Mouse (Mus musculus) hindbrain, embryonic 16.5 days (tissue): ENCODE measurements around the gene Nfia. TPM values are rescaled to one million over a fixed set of nuclear protein-coding genes. Genes with fewer than 3 reads are reported as not detected.

Source experiments
- ATAC-seq: fragments of 200-750 bp; cut with Nextera tagmentation; 2 replicates; pipeline ENCODE4 v1.8.0; 2017; ENCODE audit warnings: moderate TSS enrichment, moderate library complexity
- H3K27ac ChIP-seq: fragments of 300-500 bp; sonication (generic); 2 replicates; pipeline ENCODE4 v1.5.1; 2014; ENCODE audit warnings: low read depth, mild to moderate bottlenecking, control low read depth, low read length, moderate library complexity
- H3K27me3 ChIP-seq: fragments of 300-500 bp; sonication (generic); replicated peaks from 2 replicates; pipeline ENCODE4 v1.6.1; 2014; ENCODE audit warnings: low read length; ENCODE audit not compliant: control insufficient read depth, insufficient read depth
- H3K36me3 ChIP-seq: fragments of 300-500 bp; sonication (generic); 2 replicates; pipeline ENCODE4 v1.6.1; 2014; ENCODE audit warnings: mild to moderate bottlenecking, low read length, moderate library complexity, mixed read lengths; ENCODE audit not compliant: control insufficient read depth, insufficient read depth
- H3K4me1 ChIP-seq: fragments of 300-500 bp; sonication (generic); 2 replicates; pipeline ENCODE4 v1.6.1; 2014; ENCODE audit warnings: low read depth, low read length; ENCODE audit not compliant: control insufficient read depth, insufficient read depth
- H3K4me2 ChIP-seq: fragments of 300-500 bp; sonication (generic); 2 replicates; pipeline ENCODE4 v1.6.1; 2014; ENCODE audit warnings: mild to moderate bottlenecking, low read length, control low read depth, moderate library complexity
- H3K4me3 ChIP-seq: fragments of 300-500 bp; sonication (generic); 2 replicates; pipeline ENCODE4 v1.5.1; 2014; ENCODE audit warnings: mild to moderate bottlenecking, low read length, control low read depth, moderate library complexity
- H3K9ac ChIP-seq: fragments of 300-500 bp; sonication (generic); 2 replicates; pipeline ENCODE4 v1.6.1; 2014; ENCODE audit warnings: low read depth, mild to moderate bottlenecking, control low read depth, low read length, moderate library complexity
- H3K9me3 ChIP-seq: fragments of 300-500 bp; sonication (generic); 2 replicates; pipeline ENCODE4 v1.6.1; 2014; ENCODE audit warnings: mild to moderate bottlenecking, low read length, moderate library complexity; ENCODE audit not compliant: control insufficient read depth
- WGBS: fragments of 180-500 bp; shearing (Covaris S2); extraction: QIAGEN DNeasy Blood & Tissue Kit; methylation state at CpG from one replicate; pipeline ENCODE4 v1.1.7; 2014; 5-methylcytosine and 5-hydroxymethylcytosine counted together
- polyA plus RNA-seq: library from polyadenylated mRNA; unstranded; fragments of >200 nt; fragmentation: Nextera tagmentation; extraction: Ambion mirVana; gene quantifications from 2 replicates; pipeline ENCODE4 v1.2.1, GENCODE M21; 2015

Gene Nfia
- polyA plus RNA-seq, 1 experiment from 2014 or later, result 38.4 TPM

DNA sequence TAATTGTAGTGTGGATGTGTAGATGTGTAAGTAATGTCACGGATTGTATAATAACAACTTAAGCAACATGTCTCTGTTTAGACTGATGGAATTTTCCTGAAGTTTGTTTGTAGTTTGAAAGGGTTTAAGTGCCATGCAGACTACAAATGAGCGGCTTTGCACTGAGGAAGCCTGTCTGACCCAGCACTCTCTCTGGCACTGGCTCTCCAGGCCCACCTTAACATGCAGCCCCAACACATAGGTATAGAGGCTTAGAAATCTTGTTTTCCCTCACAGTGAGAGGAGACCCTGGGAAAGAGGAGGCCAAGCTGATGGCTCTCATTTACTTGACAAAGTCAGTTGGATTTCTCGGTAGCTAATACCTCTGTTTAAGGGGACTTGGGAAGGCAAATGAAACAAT lies 13.9 kb upstream of the Nfia start:
- Histone ChIP-seq H3K4me2 (peak overlapping the region; percentile 85), H3K36me3 (no peaks in the 10 kb centered on the region), H3K27ac (peak overlapping the region; percentile 81), H3K4me3 (peak overlapping the region; percentile 54), H3K27me3 (peaks cover 5% of the 10 kb centered on the region), H3K4me1 (peaks cover 8% of the 10 kb centered on the region), H3K9ac (peak overlapping the region; percentile 72; the same call in 1 of the 2 replicates), H3K9me3 (no peaks in the 10 kb centered on the region)
- no peak for ATAC-seq
- WGBS, result 21% methylated on average over 3 of the region's 3 CpGs

DNA sequence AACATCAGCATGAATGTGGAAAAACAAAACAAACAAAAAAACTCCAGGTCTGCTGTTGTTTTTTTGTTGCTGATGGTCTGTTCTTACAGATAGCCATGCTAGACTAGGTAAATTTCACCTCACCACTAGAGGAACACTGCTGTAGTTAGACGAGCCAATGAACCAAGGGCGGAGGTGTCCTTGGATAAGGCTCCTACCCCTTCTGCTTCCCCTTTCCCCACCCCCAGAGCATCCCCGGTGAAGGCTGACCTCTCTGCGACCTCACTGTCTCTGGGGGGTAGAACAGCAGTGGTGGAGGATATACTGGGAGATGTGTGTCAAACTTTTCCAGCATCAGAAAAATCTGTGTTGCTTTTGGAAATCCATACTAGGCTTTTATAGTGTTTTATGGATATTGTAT lies 7.9 kb upstream of the Nfia start:
- Histone ChIP-seq H3K4me1 (no peaks in the 10 kb centered on the region), H3K36me3 (no peaks in the 10 kb centered on the region), H3K4me2 (no peak overlapping the region), H3K9ac (no peak overlapping the region), H3K4me3 (no peak overlapping the region), H3K9me3 (no peaks in the 10 kb centered on the region), H3K27ac (no peak overlapping the region), H3K27me3 (no peaks in the 10 kb centered on the region)
- 38% methylated on average over 4 of the region's 4 CpGs for WGBS
- no peak for ATAC-seq

DNA sequence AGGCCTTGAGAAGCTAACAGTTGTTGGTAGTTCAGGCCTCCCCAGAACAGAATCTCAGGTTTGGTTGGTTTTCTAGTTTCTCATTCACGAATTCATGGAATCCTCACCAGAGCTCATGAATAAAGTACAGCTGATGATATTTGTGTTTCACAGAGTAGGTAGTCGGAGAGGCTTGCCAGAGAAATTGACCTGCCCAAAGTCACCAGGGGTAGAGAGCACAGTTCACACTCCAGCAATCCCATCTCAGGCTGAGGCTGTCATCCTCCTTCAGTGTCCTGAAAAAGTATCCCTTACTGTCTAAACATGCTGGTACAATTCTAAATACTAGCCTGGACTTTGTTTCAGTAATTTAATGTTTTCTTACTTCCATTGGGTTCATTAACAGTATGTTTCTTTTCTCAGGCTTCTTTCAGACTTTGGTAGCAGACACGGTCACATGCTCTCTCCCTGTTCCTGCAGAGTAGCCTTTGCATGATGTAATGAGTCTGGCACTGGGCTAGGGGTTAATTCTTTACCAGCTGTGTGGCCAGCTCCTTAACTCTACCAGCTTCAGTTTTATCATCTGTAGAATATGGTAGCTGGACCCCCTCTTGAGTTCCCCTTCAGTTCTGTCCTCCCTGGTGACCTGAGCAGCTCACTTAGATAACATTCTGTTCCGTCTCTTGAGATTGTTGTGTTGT lies 7.1 kb upstream of the Nfia start:
- no peak overlapping the region for H3K9ac ChIP-seq
- H3K27me3 ChIP-seq, result no peaks in the 10 kb centered on the region
- H3K4me2 ChIP-seq, result no peak overlapping the region
- ATAC-seq, result no peak
- no peaks in the 10 kb centered on the region for H3K4me1 ChIP-seq
- H3K27ac ChIP-seq, result no peak overlapping the region
- no peaks in the 10 kb centered on the region for H3K9me3 ChIP-seq
- H3K4me3 ChIP-seq, result no peak overlapping the region
- 80% methylated on average over 4 of the region's 4 CpGs for WGBS
- H3K36me3 ChIP-seq, result no peaks in the 10 kb centered on the region

DNA sequence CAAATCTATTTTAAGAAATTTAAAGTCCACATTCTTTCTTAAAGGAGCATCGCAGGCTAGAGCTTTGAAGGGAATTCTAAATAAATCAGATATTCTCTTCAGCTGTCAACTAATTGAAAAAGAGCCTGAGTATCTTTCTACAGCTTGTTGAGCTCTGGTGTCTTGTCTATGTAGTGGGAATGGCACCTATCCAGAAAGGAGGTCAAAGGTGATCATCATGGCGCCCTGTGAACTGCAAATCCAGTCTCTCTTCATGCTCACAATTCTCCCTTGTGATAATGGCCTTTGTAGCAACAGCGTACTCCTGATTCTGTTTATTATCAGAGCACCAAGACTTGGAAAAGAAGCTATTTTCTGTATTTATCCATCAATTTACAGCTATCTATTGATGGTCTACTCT lies 6.4 kb upstream of the Nfia start:
- 83% methylated on average over 3 of the region's 3 CpGs for WGBS
- no peak overlapping the region for H3K4me3 ChIP-seq
- no peak overlapping the region for H3K4me2 ChIP-seq
- no peak overlapping the region for H3K9ac ChIP-seq
- H3K9me3 ChIP-seq, result no peaks in the 10 kb centered on the region
- no peak for ATAC-seq
- H3K27me3 ChIP-seq, result no peaks in the 10 kb centered on the region
- no peaks in the 10 kb centered on the region for H3K36me3 ChIP-seq
- no peak overlapping the region for H3K27ac ChIP-seq
- H3K4me1 ChIP-seq, result no peaks in the 10 kb centered on the region

DNA sequence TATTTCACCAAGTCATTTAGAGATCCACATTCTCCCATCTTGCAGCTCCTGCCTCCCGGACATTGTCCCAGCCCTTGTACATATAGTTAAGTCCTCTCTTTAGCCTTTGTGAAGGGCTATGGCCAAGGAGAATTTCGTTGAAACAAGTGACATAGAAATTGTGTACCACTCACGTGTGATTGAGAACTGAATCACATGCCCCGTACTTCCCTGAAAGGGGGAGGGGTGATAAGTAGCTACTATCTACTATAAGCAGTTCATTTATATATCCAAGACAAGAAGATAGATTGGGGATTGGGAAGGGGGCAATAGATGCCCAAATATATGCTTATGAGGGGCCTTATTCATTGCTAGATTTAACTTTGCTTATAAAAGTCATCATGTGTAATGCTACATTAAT lies 5.5 kb upstream of the Nfia start:
- no peaks in the 10 kb centered on the region for H3K36me3 ChIP-seq
- H3K27me3 ChIP-seq, result no peaks in the 10 kb centered on the region
- no peak overlapping the region for H3K9ac ChIP-seq
- no peaks in the 10 kb centered on the region; the same call in 1 of the 2 replicates for H3K4me1 ChIP-seq
- H3K9me3 ChIP-seq, result no peaks in the 10 kb centered on the region
- no peak overlapping the region for H3K4me3 ChIP-seq
- no peak overlapping the region for H3K4me2 ChIP-seq
- H3K27ac ChIP-seq, result no peak overlapping the region
- WGBS, result 77% methylated on average over 4 of the region's 4 CpGs
- ATAC-seq, result no peak

DNA sequence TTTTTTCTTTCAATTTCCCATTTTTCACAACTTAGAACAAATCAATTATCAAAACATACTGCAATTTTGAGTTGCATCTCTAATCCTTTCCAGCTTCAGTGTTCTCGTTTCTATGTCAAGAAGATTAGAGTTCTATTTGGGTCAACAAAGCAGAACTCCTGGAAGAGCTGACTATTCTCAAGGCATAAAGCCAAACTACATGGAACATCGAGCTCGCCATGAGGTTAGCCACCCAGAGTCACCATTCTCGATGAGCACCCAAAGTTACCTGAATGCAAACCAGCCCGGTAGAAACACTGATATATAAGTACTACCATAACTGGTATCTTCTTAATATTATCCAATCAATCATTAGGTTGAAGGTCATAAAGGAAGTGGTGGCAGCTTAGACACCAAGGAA lies 5.0 kb upstream of the Nfia start:
- no peak overlapping the region for H3K9ac ChIP-seq
- WGBS, result 93% methylated on average over 5 of the region's 5 CpGs
- no peaks in the 10 kb centered on the region for H3K9me3 ChIP-seq
- H3K27ac ChIP-seq, result no peak overlapping the region
- H3K4me2 ChIP-seq, result no peak overlapping the region
- H3K4me1 ChIP-seq, result no peaks in the 10 kb centered on the region; the same call in 1 of the 2 replicates
- ATAC-seq, result no peak
- H3K36me3 ChIP-seq, result no peaks in the 10 kb centered on the region
- H3K4me3 ChIP-seq, result no peak overlapping the region
- H3K27me3 ChIP-seq, result no peaks in the 10 kb centered on the region

DNA sequence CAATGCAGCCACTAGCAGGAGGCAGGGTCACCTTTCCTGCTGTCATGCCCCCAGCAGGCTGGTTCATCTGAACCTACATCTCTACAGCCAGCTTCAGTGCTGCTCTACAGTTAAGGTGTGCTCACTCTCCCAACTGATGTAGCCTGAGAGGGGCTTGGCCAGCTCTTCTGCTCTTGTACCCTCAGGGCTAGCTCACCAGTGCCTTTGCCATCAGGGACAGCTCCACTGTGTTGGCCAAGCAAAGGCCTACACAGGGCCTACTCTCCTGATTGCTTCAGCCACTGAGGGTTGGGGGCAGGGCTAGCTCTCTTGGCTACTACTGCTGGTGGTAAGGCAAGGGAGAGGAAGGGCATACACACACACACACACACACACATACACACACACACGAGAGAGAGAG lies 2.7 kb upstream of the Nfia start:
- no CpG with 5 or more reads among the region's 1 CpGs for WGBS
- no peak overlapping the region for H3K27ac ChIP-seq
- no peak for ATAC-seq
- no peaks in the 10 kb centered on the region for H3K36me3 ChIP-seq
- no peaks in the 10 kb centered on the region for H3K27me3 ChIP-seq
- H3K9ac ChIP-seq, result no peak overlapping the region
- peaks cover under 1% of the 10 kb centered on the region; the same call in 1 of the 2 replicates for H3K4me1 ChIP-seq
- H3K4me3 ChIP-seq, result no peak overlapping the region
- no peak overlapping the region for H3K4me2 ChIP-seq
- no peaks in the 10 kb centered on the region for H3K9me3 ChIP-seq

DNA sequence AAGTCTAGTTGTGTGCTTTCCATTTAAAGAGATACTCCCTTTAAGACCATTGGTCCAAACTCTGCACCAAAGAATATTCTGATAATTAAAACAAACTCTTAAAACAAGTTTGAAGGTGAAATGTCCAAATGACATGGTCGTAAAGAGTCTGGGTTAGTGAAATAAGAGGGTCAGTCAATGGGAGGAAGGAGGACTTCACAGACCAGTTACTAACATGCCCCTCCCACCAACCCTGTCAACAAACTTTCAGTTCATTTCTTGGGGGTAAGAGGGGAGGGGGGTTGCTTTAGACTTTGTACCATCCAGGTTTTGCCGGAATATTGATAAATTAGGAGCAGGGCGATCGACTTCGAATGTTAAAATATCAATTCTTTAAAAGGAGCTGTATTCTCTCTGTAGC lies 1.1 kb upstream of the Nfia start:
- no peak for ATAC-seq
- Histone ChIP-seq H3K9me3 (no peaks in the 10 kb centered on the region), H3K4me3 (peak overlapping the region; percentile 54), H3K4me2 (peak overlapping the region; percentile 78), H3K27ac (peak overlapping the region; percentile 85), H3K9ac (peak overlapping the region; percentile 65), H3K27me3 (0 out of 2 replicates have a peak, but pooled peaks cover 2% of the 10 kb centered on the region), H3K4me1 (peaks cover 2% of the 10 kb centered on the region; the same call in 1 of the 2 replicates), H3K36me3 (no peaks in the 10 kb centered on the region)
- WGBS, result 19% methylated on average over 5 of the region's 5 CpGs

DNA sequence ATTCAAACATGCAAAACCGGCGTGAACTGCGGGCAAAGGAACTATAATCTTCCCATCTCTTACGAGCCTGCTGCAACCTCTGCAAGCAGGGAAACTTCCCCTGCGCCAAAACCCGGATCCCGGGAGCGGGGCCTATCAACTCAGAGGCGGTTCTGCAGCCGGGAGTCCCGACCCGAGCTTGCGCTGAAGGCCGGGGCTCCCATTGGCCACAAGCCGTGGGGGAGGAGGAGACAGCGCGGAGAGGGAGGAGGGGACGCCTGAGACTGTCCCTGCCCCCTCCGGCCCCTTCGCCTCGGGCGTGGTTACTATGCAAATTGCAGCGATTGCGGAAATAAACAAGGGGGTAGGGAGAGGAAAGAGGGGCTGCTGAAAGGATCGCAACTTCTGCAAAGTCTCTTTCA lies 450 bp upstream of the Nfia start:
- Histone ChIP-seq H3K4me1 (peaks cover 2% of the 10 kb centered on the region), H3K9ac (peak overlapping the region; percentile 65), H3K27ac (peak overlapping the region; percentile 85), H3K36me3 (no peaks in the 10 kb centered on the region), H3K9me3 (no peaks in the 10 kb centered on the region), H3K4me3 (peak overlapping the region; percentile 54), H3K4me2 (peak overlapping the region; percentile 78), H3K27me3 (0 out of 2 replicates have a peak, but pooled peaks cover 2% of the 10 kb centered on the region)
- ATAC-seq, result peak; percentile 94
- WGBS, result under 1% methylated on average over 25 of the region's 25 CpGs
